Mouse (Mus musculus) kidney, adult 2 months (tissue): ENCODE results near the gene Dtnb. TPM values are rescaled to one million over a fixed set of nuclear protein-coding genes. Genes with fewer than 3 reads are reported as not detected.

Source experiments
- DNase-seq: peaks from one replicate; pipeline ENCODE4 v3.0.0; 2021
- H3K27ac ChIP-seq: fragments of 200-500 bp; 2 replicates; pipeline ENCODE4 v1.5.1; 2012; ENCODE audit warnings: low read depth, low read length, control low read depth, inconsistent platforms; ENCODE audit not compliant: insufficient read depth
- H3K27me3 ChIP-seq: fragments of 200-500 bp; replicated peaks from 2 replicates; pipeline ENCODE4 v1.6.1; 2012; ENCODE audit warnings: mild to moderate bottlenecking, moderate library complexity, low read length, inconsistent platforms; ENCODE audit not compliant: control insufficient read depth, insufficient read depth
- H3K36me3 ChIP-seq: fragments of 200-500 bp; 2 replicates; pipeline ENCODE4 v1.6.1; 2012; ENCODE audit warnings: mild to moderate bottlenecking, moderate library complexity, low read length, inconsistent platforms; ENCODE audit not compliant: control insufficient read depth, insufficient read depth
- H3K4me1 ChIP-seq: fragments of 200-500 bp; 2 replicates; pipeline ENCODE4 v1.6.1; 2011; ENCODE audit warnings: low read length; ENCODE audit not compliant: control insufficient read depth, insufficient read depth
- H3K4me3 ChIP-seq: fragments of 200-500 bp; 2 replicates; pipeline ENCODE4 v1.5.1; 2011; ENCODE audit warnings: mild to moderate bottlenecking, low read depth, low read length, control low read depth; ENCODE audit not compliant: insufficient read depth
- CTCF ChIP-seq: fragments of 200-500 bp; conservative IDR thresholded peaks from 2 replicates; pipeline ENCODE4 v1.5.1; 2011; ENCODE audit warnings: low read depth, mild to moderate bottlenecking, control low read depth, low read length, moderate library complexity, mixed read lengths; ENCODE audit not compliant: insufficient read depth, insufficient read length
- POLR2A ChIP-seq: fragments of 200-500 bp; IDR thresholded peaks from one replicate; pipeline ENCODE4 v1.6.1; 2011; ENCODE audit warnings: low read depth, low read length, control low read depth
- WGBS: fragments of 180-500 bp; shearing (Covaris S2); methylation state at CpG from one replicate; pipeline ENCODE4 v1.1.7; 2018; 5-methylcytosine and 5-hydroxymethylcytosine counted together
- polyA plus RNA-seq: library from polyadenylated mRNA; depleted of rRNA; stranded (reverse); fragments of >200 nt; gene quantifications from 2 replicates; pipeline ENCODE4 v1.2.3, GENCODE M21; 2012

The Dtnb gene
- polyA plus RNA-seq, 1 experiment: 60.5 TPM

GRCm38 (mm10) chr12:3602786-3603185 is 30.6 kb downstream of the Dtnb start:
- no peak overlapping the region for H3K4me3 ChIP-seq
- 92% methylated on average over 4 of the region's 4 CpGs for WGBS
- TF ChIP-seq POLR2A: no peak
- TF ChIP-seq CTCF: no peak
- H3K27me3 ChIP-seq: no peaks in the 10 kb centered on the region
- no peaks in the 10 kb centered on the region for H3K4me1 ChIP-seq
- no peaks in the 10 kb centered on the region for H3K36me3 ChIP-seq
- no peak for DNase-seq
- no peak overlapping the region for H3K27ac ChIP-seq

DNA sequence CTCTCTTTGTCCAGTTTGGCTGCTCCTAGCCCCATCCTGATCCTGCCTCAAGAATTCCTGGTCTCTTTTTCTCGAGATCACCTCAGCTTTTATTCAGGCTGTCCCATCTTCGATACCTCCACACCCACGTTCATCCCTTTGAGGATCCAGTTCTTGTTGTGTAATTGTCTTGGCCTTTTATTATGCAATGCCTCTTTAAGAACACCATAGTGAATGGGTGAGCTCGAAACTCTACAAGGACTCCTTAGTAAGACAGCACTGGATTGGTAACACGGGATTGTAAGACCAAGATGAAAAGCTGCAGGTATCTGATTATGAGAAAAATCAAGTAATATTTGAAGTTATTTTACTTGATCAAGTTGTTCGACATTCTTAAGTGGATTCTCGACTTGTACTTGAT is 34.0 kb downstream of the Dtnb start:
- H3K4me1 ChIP-seq: no peaks in the 10 kb centered on the region
- DNase-seq: no peak
- 86% methylated on average over 7 of the region's 7 CpGs for WGBS
- H3K4me3 ChIP-seq: no peak overlapping the region
- no peak overlapping the region for H3K27ac ChIP-seq
- H3K27me3 ChIP-seq: no peaks in the 10 kb centered on the region
- H3K36me3 ChIP-seq: no peaks in the 10 kb centered on the region; the same call in 1 of the 2 replicates
- no peak for TF ChIP-seq POLR2A
- TF ChIP-seq CTCF: no peak

GRCm38 (mm10) chr12:3609747-3610146 is 37.6 kb downstream of the Dtnb start:
- DNase-seq: peak; percentile 34

DNA sequence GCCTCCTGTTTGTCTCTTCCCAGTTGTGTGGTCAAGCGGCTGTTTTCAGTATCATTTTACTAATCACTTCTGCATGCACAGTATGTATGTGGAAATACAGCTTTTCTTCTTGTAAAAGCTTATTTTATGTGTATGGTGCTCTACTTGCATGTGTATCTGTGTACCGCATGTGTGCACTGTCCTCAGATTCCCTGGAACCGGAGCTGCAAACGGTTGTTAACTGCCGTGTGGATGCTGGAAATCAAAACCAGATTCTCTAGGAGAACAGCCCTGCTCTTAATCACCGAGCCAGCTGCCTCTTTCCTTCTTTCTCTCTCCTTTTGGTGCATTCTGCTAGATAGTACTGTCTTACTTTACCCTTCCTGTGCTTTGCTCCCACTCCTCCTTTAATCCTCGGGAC is 39.7 kb downstream of the Dtnb start:
- Histone ChIP-seq H3K4me3 (no peak overlapping the region), H3K4me1 (no peaks in the 10 kb centered on the region), H3K36me3 (no peaks in the 10 kb centered on the region; the same call in 1 of the 2 replicates), H3K27me3 (no peaks in the 10 kb centered on the region), H3K27ac (no peak overlapping the region)
- no peak for DNase-seq
- WGBS: 58% methylated on average over 7 of the region's 7 CpGs
- no peak for TF ChIP-seq CTCF
- TF ChIP-seq POLR2A: no peak

More at GRCm38 (mm10) chr12:3609747-3610146, 37.6 kb downstream of the Dtnb start:
- TF ChIP-seq CTCF (no peak), POLR2A (no peak)
- no peak overlapping the region for H3K27ac ChIP-seq
- H3K27me3 ChIP-seq: no peaks in the 10 kb centered on the region
- H3K4me1 ChIP-seq: no peaks in the 10 kb centered on the region
- no peak overlapping the region for H3K4me3 ChIP-seq
- no peaks in the 10 kb centered on the region; the same call in 1 of the 2 replicates for H3K36me3 ChIP-seq

GRCm38 (mm10) chr12:3615041-3615440 is 42.9 kb downstream of the Dtnb start:
- DNase-seq: no peak
- TF ChIP-seq POLR2A (no peak), CTCF (no peak)
- Histone ChIP-seq H3K27ac (no peak overlapping the region), H3K27me3 (no peaks in the 10 kb centered on the region), H3K4me1 (no peaks in the 10 kb centered on the region), H3K4me3 (no peak overlapping the region), H3K36me3 (no peaks in the 10 kb centered on the region; the same call in 1 of the 2 replicates)
- WGBS: 94% methylated on average over 8 of the region's 8 CpGs

GRCm38 (mm10) chr12:3618144-3619020 is 46.2 kb downstream of the Dtnb start:
- Histone ChIP-seq H3K4me1 (no peaks in the 10 kb centered on the region), H3K4me3 (no peak overlapping the region), H3K27ac (no peak overlapping the region), H3K27me3 (no peaks in the 10 kb centered on the region), H3K36me3 (no peaks in the 10 kb centered on the region; the same call in 1 of the 2 replicates)
- 95% methylated on average over 7 of the region's 7 CpGs for WGBS
- TF ChIP-seq POLR2A (no peak), CTCF (no peak)
- no peak for DNase-seq

DNA sequence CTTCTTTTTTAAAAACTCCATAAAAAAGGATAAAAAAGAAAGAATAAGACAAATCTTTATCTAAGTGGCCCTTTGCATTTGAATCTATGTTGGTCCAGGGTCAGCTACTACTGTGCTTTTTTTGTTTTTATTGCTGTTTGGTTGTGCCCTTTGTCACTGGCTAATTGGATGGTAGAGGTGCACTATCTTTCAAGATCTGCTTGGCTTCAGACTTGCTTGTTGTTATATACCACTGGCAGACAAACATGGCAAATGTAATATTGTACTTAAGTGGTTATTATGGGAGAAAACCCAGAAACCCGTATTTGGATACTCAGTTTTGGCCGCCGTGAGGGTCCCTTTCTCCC is 46.8 kb downstream of the Dtnb start:
- Histone ChIP-seq H3K4me1 (no peaks in the 10 kb centered on the region), H3K36me3 (no peaks in the 10 kb centered on the region; the same call in 1 of the 2 replicates), H3K27ac (no peak overlapping the region), H3K4me3 (no peak overlapping the region), H3K27me3 (no peaks in the 10 kb centered on the region)
- WGBS: 98% methylated on average over 3 of the region's 3 CpGs
- DNase-seq: no peak
- TF ChIP-seq CTCF: no peak
- TF ChIP-seq POLR2A: no peak
